ENCODE assay signal across 8 mouse cellular contexts in genomic region chr2:25265897-25266656, GRCm38 (mm10). TPM values are rescaled to one million over a fixed set of nuclear protein-coding genes. Genes with fewer than 3 reads are reported as not detected.
A peak's percentile ranks its signal among the peaks of the same experiment; 100 is the strongest.
DNase-seq lines count a peak whose midpoint lies in the region; ATAC-seq and TF ChIP-seq lines count a peak whose summit lies in the region.

No protein-coding gene starts in this region.

- H3K9me3 ChIP-seq in kidney, embryonic 16.5 days (ENCODE audit: low read length) = no peaks in the 10 kb centered on the region
- H3K9me3 ChIP-seq in midbrain, embryonic 16.5 days (replicated peaks; ENCODE audit: control insufficient read depth, low read length, poor library complexity, severe bottlenecking) = no peaks in the 10 kb centered on the region

- peak overlapping the region; percentile 36; the same call in 1 of the 2 replicates for H3K9ac ChIP-seq in kidney, embryonic 16.5 days (replicated peaks; ENCODE audit: low read length)
- H3K9ac ChIP-seq in midbrain, embryonic 16.5 days (ENCODE audit: low read depth, low read length) = peak overlapping the region; percentile 39

- DNase-seq in heart, adult 18-20 months = peak; percentile 49 to 76
- DNase-seq in heart, adult 8-10 months (ENCODE audit: low spot score) = no peak
- peak; percentile 50 for DNase-seq in brain, embryonic 14.5 days (ENCODE audit: low read depth)
- DNase-seq in adipocyte (ENCODE audit: low spot score) = no peak
- DNase-seq in right cerebral cortex, postnatal 25 days = no peak

- H3K4me1 ChIP-seq in kidney, embryonic 16.5 days (ENCODE audit: insufficient read depth, low read length) = peaks cover 35% of the 10 kb centered on the region
- peaks cover 57% of the 10 kb centered on the region for H3K4me1 ChIP-seq in midbrain, embryonic 16.5 days (ENCODE audit: control insufficient read depth, insufficient read depth, low read length)

- peak overlapping the region; percentile 1; the same call in 1 of the 2 replicates for H3K4me3 ChIP-seq in kidney, embryonic 16.5 days (ENCODE audit: low read length)
- H3K4me3 ChIP-seq in midbrain, embryonic 16.5 days (ENCODE audit: low read depth, low read length) = 0 out of 2 replicates have a peak overlapping the region, but pooled peaks have one; percentile 0

- peak; percentile 55 for ATAC-seq in granulocyte monocyte progenitor cell, adult 5-6 weeks (replicated peaks; ENCODE audit: poor library complexity, severe bottlenecking)
- ATAC-seq in kidney, embryonic 16.5 days (ENCODE audit: low FRiP score, low TSS enrichment) = no peak
- ATAC-seq in midbrain, embryonic 16.5 days = no peak

- H3K36me3 ChIP-seq in kidney, embryonic 16.5 days (ENCODE audit: insufficient read depth, low read length) = peaks cover 22% of the 10 kb centered on the region
- H3K36me3 ChIP-seq in midbrain, embryonic 16.5 days (ENCODE audit: control insufficient read depth, insufficient read depth, low read length) = peaks cover 5% of the 10 kb centered on the region; the same call in 1 of the 2 replicates

- no peak overlapping the region for H3K27ac ChIP-seq in kidney, embryonic 16.5 days (ENCODE audit: low read length)
- no peak overlapping the region for H3K27ac ChIP-seq in midbrain, embryonic 16.5 days (ENCODE audit: low read length)

- no peaks in the 10 kb centered on the region for H3K27me3 ChIP-seq in kidney, embryonic 16.5 days (ENCODE audit: insufficient read depth, low read length)
- H3K27me3 ChIP-seq in midbrain, embryonic 16.5 days (ENCODE audit: control insufficient read depth, insufficient read depth, low read depth, low read length) = peaks cover 6% of the 10 kb centered on the region

- WGBS in kidney, embryonic 16.5 days = 62% methylated on average over 6 of the region's 6 CpGs
- WGBS in midbrain, embryonic 16.5 days = 61% methylated on average over 6 of the region's 6 CpGs

- TF ChIP-seq POLR2A in brain, embryonic 14.5 days (IDR thresholded peaks at IDR 0.05; ENCODE audit: borderline replicate concordance, extremely low read depth, insufficient read depth, insufficient read length, poor library complexity, severe bottlenecking) = no peak

- TF ChIP-seq CTCF in brain, embryonic 14.5 days (IDR thresholded peaks at IDR 0.05; ENCODE audit: borderline replicate concordance, extremely low read depth, insufficient read depth, insufficient read length) = no peak

- peak overlapping the region; percentile 24 for H3K4me2 ChIP-seq in kidney, embryonic 16.5 days (replicated peaks; ENCODE audit: low read depth, low read length)
- peak overlapping the region; percentile 100 for H3K4me2 ChIP-seq in midbrain, embryonic 16.5 days (ENCODE audit: low read length)

RNA-seq across cellular contexts. Expression of gene Tprn, which starts 3.7 kb away (rescaled TPM):
- 1 to 10 TPM; 7.4 to 7.7 TPM for total RNA-seq in heart, adult 18-20 months (2021)
- total RNA-seq in heart, adult 8-10 months (2022) = 1 to 10 TPM; 4.0 to 8.6 (median 6.7) TPM
- 7.7 and 13.0 TPM in 2 replicates for polyA plus RNA-seq in brain, embryonic 14.5 days (2012; rRNA removed)
- total RNA-seq in granulocyte monocyte progenitor cell, adult 5-6 weeks (2014; fragmentation: Nextera tagmentation) = 15.0 and 17.2 TPM in 2 replicates
- 7.1 and 8.7 TPM in 2 replicates for total RNA-seq in granulocyte monocyte progenitor cell, adult 5-6 weeks (2017)
- polyA plus RNA-seq in kidney, embryonic 16.5 days (2015; fragmentation: Nextera tagmentation; extraction: Ambion mirVana) = 12.0 and 12.1 TPM in 2 replicates
- polyA plus RNA-seq in midbrain, embryonic 16.5 days (2015; fragmentation: Nextera tagmentation; extraction: Ambion mirVana) = 15.6 and 15.9 TPM in 2 replicates

RNA-seq across cellular contexts. Expression of gene Ssna1, which starts 6.2 kb away (rescaled TPM):
- total RNA-seq in heart, adult 18-20 months (2021) = 10 to 100 TPM; 38.2 to 42.6 TPM
- total RNA-seq in heart, adult 8-10 months (2022) = 10 to 100 TPM; 39.5 to 47.1 (median 40.1) TPM
- polyA plus RNA-seq in brain, embryonic 14.5 days (2012; rRNA removed) = 105 and 160 TPM in 2 replicates
- total RNA-seq in granulocyte monocyte progenitor cell, adult 5-6 weeks (2014; fragmentation: Nextera tagmentation) = 120 TPM in 2 replicates
- 52.7 and 84.1 TPM in 2 replicates for total RNA-seq in granulocyte monocyte progenitor cell, adult 5-6 weeks (2017)
- 209 and 211 TPM in 2 replicates for polyA plus RNA-seq in kidney, embryonic 16.5 days (2015; fragmentation: Nextera tagmentation; extraction: Ambion mirVana)
- polyA plus RNA-seq in midbrain, embryonic 16.5 days (2015; fragmentation: Nextera tagmentation; extraction: Ambion mirVana) = 172 and 175 TPM in 2 replicates

RNA-seq across cellular contexts. Expression of gene Anapc2, which starts 6.2 kb away (rescaled TPM):
- total RNA-seq in heart, adult 18-20 months (2021) = 10 to 100 TPM; 35.3 to 38.8 TPM
- total RNA-seq in heart, adult 8-10 months (2022) = 10 to 100 TPM; 36.8 to 39.8 (median 37.6) TPM
- polyA plus RNA-seq in brain, embryonic 14.5 days (2012; rRNA removed) = 131 and 149 TPM in 2 replicates
- total RNA-seq in granulocyte monocyte progenitor cell, adult 5-6 weeks (2014; fragmentation: Nextera tagmentation) = 34.7 and 46.0 TPM in 2 replicates
- total RNA-seq in granulocyte monocyte progenitor cell, adult 5-6 weeks (2017) = 17.8 and 35.7 TPM in 2 replicates
- polyA plus RNA-seq in kidney, embryonic 16.5 days (2015; fragmentation: Nextera tagmentation; extraction: Ambion mirVana) = 146 and 152 TPM in 2 replicates
- 141 and 144 TPM in 2 replicates for polyA plus RNA-seq in midbrain, embryonic 16.5 days (2015; fragmentation: Nextera tagmentation; extraction: Ambion mirVana)

RNA-seq across cellular contexts. Expression of gene Tmem203, which starts 10.8 kb away (rescaled TPM):
- 10 to 100 TPM; 14.8 to 15.2 TPM for total RNA-seq in heart, adult 18-20 months (2021)
- 10 to 100 TPM; 11.4 to 16.1 (median 13.6) TPM for total RNA-seq in heart, adult 8-10 months (2022)
- polyA plus RNA-seq in brain, embryonic 14.5 days (2012; rRNA removed) = 26.4 and 32.2 TPM in 2 replicates
- total RNA-seq in granulocyte monocyte progenitor cell, adult 5-6 weeks (2014; fragmentation: Nextera tagmentation) = 6.7 and 17.4 TPM in 2 replicates
- 6.1 and 11.2 TPM in 2 replicates for total RNA-seq in granulocyte monocyte progenitor cell, adult 5-6 weeks (2017)
- polyA plus RNA-seq in kidney, embryonic 16.5 days (2015; fragmentation: Nextera tagmentation; extraction: Ambion mirVana) = 24.8 and 25.6 TPM in 2 replicates
- 12.4 and 12.7 TPM in 2 replicates for polyA plus RNA-seq in midbrain, embryonic 16.5 days (2015; fragmentation: Nextera tagmentation; extraction: Ambion mirVana)

RNA-seq across cellular contexts. Expression of gene AL732309.1, which starts 19.4 kb away (rescaled TPM):
- total RNA-seq in heart, adult 18-20 months (2021) = 1 to 10 TPM; 1.9 to 2.4 TPM
- 1 to 10 TPM; 1.8 to 2.4 (median 2.1) TPM for total RNA-seq in heart, adult 8-10 months (2022)
- polyA plus RNA-seq in brain, embryonic 14.5 days (2012; rRNA removed) = 19.1 and 22.6 TPM in 2 replicates
- 5.2 and 16.1 TPM in 2 replicates for total RNA-seq in granulocyte monocyte progenitor cell, adult 5-6 weeks (2014; fragmentation: Nextera tagmentation)
- 5.6 and 7.4 TPM in 2 replicates for total RNA-seq in granulocyte monocyte progenitor cell, adult 5-6 weeks (2017)
- polyA plus RNA-seq in kidney, embryonic 16.5 days (2015; fragmentation: Nextera tagmentation; extraction: Ambion mirVana) = 6.1 and 7.0 TPM in 2 replicates
- polyA plus RNA-seq in midbrain, embryonic 16.5 days (2015; fragmentation: Nextera tagmentation; extraction: Ambion mirVana) = 4.3 and 4.7 TPM in 2 replicates

Comparison
In these comparisons a context has a peak if more than half of its experiments do, and no peak if none do; other contexts are left out.
1. DNase-seq: peak in heart, adult 18-20 months (2 of 2) and brain, embryonic 14.5 days (single experiment); none in heart, adult 8-10 months (single experiment), adipocyte (single experiment) and right cerebral cortex, postnatal 25 days (single experiment).